Mouse (Mus musculus): ENCODE data around the gene Aldh5a1. TPM values are rescaled to one million over a fixed set of nuclear protein-coding genes. Genes with fewer than 3 reads are reported as not detected.

The Aldh5a1 gene
- polyA plus RNA-seq, 1 experiment, result 3.8 TPM

DNA sequence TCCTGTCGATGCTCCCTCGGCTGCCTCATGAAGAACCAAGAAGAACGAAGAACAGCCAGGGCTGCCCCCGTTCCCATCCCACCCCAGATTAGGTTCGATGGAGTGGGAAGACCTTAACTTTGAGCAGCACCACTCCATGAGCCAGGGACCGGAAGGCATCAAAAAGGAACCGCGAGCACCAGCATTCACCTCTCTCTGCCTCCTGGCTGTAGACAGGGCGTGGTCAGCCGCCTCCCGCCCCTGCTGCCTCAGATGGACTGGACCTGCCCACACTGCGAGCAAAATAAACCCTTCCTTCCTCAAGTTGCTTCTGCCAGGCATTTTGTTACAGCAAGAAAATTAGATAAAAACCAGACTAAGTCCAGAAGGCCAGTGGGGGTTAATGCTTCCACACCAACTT lies 76.4 kb downstream of the Aldh5a1 start:
- no peak for DNase-seq
- TF ChIP-seq POLR2A (IDR thresholded peaks at IDR 0.05; ENCODE audit: borderline replicate concordance, extremely low read depth, low read depth, low read length), result no peak
- no peak for TF ChIP-seq CTCF (IDR thresholded peaks at IDR 0.05; ENCODE audit: insufficient read depth, low read length)
- 71% methylated on average over 12 of the region's 12 CpGs for WGBS
- no peak overlapping the region for H3K4me3 ChIP-seq (replicated peaks; ENCODE audit: extremely low read depth, low read depth, low read length)
- H3K4me1 ChIP-seq (ENCODE audit: control insufficient read depth, insufficient read depth, low read length), result 0 out of 2 replicates have a peak, but pooled peaks cover 2% of the 10 kb centered on the region

DNA sequence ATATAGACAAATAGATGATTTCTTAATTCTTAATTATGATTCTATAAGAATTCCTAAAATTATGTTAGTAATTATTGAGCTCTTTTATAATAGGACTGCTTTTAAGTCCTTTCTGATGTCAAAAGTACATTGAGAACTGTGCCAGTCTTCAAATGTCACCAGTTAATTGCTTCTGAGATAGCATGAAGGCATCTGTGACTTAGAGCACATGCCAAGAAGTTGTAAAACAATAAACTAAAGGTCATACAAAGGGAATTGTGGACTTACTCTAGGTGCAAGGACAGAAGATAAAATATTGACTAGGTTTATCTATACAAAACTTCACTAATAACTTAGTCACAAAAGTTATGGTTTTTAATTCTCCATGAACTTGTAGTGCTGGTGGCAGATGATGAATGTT lies 78.3 kb downstream of the Aldh5a1 start:
- no peak for DNase-seq
- TF ChIP-seq POLR2A (IDR thresholded peaks at IDR 0.05; ENCODE audit: borderline replicate concordance, extremely low read depth, low read depth, low read length) (no peak), CTCF (IDR thresholded peaks at IDR 0.05; ENCODE audit: insufficient read depth, low read length) (no peak)

More for the DNA sequence above, 78.3 kb downstream of the Aldh5a1 start:
- no peak overlapping the region for H3K4me3 ChIP-seq (replicated peaks; ENCODE audit: extremely low read depth, low read depth, low read length)
- H3K4me1 ChIP-seq (ENCODE audit: control insufficient read depth, insufficient read depth, low read length), result 0 out of 2 replicates have a peak, but pooled peaks cover 2% of the 10 kb centered on the region

Other genes starting within 250 kb of the Aldh5a1 start
- gene Armh2, start 196.4 kb downstream of the Aldh5a1 start, polyA plus RNA-seq (2012; rRNA removed), result not detected in 2 replicates
- gene Gmnn, start 175.7 kb downstream of the Aldh5a1 start, polyA plus RNA-seq (2012; rRNA removed), result 2.2 and 3.2 TPM in 2 replicates
- 27.0 and 34.5 TPM in 2 replicates for gene BC005537, start 136.0 kb downstream of the Aldh5a1 start, polyA plus RNA-seq (2012; rRNA removed)
- 32.3 and 32.6 TPM in 2 replicates for gene Acot13, start 106.1 kb downstream of the Aldh5a1 start, polyA plus RNA-seq (2012; rRNA removed)
- 8.9 and 12.7 TPM in 2 replicates for gene Tdp2, start 106.0 kb downstream of the Aldh5a1 start, polyA plus RNA-seq (2012; rRNA removed)
- gene D130043K22Rik, start 92.5 kb downstream of the Aldh5a1 start, polyA plus RNA-seq (2012; rRNA removed), result 0.71 and 0.86 TPM in 2 replicates
- 1.8 and 9.0 TPM in 2 replicates for gene Gpld1, start 5.5 kb upstream of the Aldh5a1 start, polyA plus RNA-seq (2012; rRNA removed)
- 16.6 and 19.5 TPM in 2 replicates for gene Mrs2, start 82.7 kb upstream of the Aldh5a1 start, polyA plus RNA-seq (2012; rRNA removed)
- 0.63 and 0.95 TPM in 2 replicates for gene Dcdc2a, start 118.3 kb upstream of the Aldh5a1 start, polyA plus RNA-seq (2012; rRNA removed)